Mouse (Mus musculus) thymus, adult 18-20 months (tissue): ENCODE measurements around the gene Lrrc29.
A peak's percentile ranks its signal among the peaks of the same experiment; 100 is the strongest.

Experiments used
- DNase-seq, 2 experiments: peaks; one replicate each; pipeline ENCODE4 v3.0.0; 2022; ENCODE audit warnings: mixed read lengths in 2 of 2

Lrrc29 gene

DNA sequence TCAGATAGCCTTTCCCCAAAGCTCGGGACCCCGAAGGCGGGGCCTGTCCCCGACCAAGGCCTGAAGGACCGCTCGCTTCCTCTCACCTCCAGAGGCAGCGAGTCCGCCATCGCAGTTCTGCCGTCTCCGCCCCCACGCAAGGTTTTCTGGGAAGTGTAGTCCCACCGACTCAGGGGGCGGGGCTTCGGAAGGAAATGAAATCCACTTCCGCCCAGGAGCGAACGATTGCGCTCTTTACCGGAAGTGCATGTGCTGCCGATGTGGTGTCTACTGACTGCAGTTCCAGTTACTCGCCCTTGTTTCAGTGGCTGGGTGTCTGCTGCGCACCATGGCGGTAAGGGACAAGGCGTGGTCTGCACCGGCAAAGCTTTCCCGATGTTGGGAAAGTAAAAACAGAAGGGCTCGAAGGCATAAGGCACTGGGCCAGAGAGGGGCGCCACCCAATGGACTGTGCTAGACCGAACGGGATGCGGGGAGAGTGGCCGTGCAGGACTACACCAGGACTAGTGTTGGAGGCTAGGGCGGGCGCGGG lies at the start of gene Lrrc29, which contains the start of gene Tmem208:
Lrrc29 (minus strand) TSS at position 138 of the 532 bp plus-strand sequence.
Tmem208 (plus strand) TSS at position 214 of the 532 bp plus-strand sequence.
- peak; percentile 96 to 97 for DNase-seq

GRCm38 (mm10) chr8:105374513-105374966 lies 48.5 kb upstream of the Lrrc29 start:
- no peak for DNase-seq

GRCm38 (mm10) chr8:105373032-105373431 lies 47.0 kb upstream of the Lrrc29 start, which contains the start of gene Plekhg4:
Plekhg4 (plus strand) TSS chr8:105373274.
- DNase-seq: no peak

DNA sequence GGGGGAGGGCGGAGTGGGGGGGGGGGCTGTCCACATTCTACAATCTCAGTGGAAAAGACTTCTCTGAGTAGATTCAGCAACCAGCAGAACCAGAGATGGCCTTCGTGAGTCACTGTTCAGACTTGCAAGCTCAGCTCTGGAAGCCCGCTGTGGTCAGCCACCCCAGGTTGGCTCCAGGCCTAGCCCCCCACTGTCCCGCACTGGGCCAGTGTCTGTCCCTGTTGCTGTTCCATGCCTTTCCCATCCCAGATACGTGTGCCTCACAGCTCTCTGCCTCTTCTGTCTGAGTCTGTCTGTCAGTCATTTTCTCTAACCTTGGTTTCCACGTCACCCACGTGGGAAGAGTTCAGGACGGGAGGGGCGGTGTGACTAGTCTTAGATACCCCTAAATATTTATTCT lies 46.4 kb upstream of the Lrrc29 start:
- no peak for DNase-seq

DNA sequence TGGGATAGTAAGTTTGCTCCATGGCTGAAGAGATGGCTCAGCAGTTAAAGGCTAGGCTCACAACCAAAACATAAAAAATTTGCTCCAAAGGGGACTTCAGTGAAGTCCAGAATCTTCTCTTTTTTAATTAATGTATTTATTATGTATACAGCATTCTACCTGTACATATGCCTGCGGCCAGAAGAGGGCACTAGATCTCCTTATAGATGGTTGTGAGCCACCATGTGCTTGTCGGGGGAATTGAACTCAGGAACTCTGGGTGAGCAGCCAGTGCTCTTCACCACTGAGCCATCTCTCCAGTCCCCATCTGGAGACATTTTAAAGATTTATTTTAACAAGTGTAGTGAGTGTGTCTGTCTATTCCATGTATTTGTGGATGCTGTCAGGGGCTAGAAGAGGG lies 41.0 kb upstream of the Lrrc29 start:
- DNase-seq: no peak

DNA sequence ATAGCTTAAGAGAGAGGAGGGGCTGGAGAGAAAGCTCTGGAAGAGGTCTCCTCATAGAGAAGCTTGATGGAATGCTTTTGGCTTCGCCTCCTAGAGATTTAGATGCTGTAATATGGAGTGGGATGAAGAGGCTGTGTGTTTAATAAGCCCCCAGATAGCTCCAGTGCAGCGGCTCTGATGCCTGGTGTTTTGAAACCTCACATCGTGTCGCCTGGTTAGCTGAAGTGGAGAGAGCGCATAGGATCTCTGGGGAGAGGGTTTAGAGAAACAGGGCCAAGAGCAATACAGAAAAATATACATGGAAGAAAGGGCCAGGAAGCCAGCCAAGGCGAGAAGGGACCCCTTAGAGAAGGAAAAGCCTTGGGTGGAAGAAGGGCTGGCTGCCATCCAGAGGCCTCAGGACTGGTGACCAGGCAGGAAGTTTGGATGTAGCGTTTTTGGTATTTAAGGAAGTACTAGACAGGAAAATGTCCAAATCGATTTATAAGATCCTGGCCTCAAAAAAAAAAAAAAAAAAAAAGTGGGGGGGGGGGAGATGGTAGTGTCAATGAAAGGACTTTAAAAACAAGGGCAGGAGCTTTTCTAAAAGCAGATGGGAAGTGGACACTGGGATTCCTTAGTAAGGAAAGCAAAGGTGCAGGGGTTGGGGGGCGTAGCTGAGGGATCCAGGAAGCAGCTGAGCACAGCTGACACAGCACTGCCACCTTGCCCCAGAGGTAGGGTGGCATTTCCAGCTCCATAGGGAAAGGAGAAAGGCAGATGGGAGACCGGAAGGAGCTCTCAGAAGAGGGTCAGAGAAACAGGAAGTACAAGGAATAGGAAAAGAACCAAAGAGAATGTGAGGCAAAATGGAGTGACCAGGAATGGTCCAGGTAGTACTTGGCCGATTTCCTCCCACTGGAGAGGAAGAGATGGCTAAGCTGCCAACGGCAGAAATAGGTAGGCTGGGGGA lies 35.9 kb upstream of the Lrrc29 start:
- DNase-seq: no peak

DNA sequence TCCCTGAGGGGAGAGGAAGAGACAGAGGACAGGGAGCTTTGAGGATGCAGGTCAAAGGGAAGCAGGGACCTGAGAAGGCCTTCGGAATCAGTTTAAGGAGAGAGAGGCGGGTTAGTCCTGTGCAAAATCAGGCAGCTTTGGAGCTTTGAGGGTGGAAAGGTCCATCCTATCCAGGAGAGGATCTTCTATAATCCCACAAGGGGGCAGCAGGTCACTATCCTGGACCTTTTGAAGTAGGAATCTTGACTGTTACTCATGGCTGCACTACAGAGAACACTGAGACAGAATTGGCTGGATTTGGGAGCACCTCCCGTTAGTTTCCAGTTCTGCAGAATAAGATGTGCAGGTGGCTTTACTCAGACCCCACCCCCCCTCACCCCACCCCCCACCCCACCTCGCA lies 33.6 kb upstream of the Lrrc29 start:
- DNase-seq: no peak

DNA sequence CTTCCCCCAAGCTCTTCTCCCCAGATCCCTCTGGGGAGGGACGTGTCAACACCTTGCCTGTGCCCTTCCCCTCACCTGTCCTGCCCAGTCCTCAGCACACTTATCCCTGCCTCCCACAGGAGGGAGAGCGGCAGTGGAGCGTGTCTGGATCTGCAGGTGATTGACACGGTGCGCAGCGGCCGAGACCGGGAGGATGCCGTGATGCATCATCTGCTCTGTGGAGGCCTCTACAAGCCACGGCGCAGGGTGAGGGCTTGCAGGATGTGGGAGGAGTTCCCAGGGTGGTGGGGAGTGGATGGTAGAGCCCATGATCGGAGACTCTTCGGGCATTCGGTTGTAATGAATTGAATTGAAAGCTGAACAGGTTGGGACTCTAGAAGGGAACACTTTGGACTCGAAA lies 33.1 kb upstream of the Lrrc29 start:
- DNase-seq: no peak

- DNase-seq: no peak
These were observed 30.6 kb upstream of the Lrrc29 start for GRCm38 (mm10) chr8:105356681-105357080.

GRCm38 (mm10) chr8:105355179-105356024 lies 29.3 kb upstream of the Lrrc29 start:
- DNase-seq: peak; percentile 39 to 59

DNA sequence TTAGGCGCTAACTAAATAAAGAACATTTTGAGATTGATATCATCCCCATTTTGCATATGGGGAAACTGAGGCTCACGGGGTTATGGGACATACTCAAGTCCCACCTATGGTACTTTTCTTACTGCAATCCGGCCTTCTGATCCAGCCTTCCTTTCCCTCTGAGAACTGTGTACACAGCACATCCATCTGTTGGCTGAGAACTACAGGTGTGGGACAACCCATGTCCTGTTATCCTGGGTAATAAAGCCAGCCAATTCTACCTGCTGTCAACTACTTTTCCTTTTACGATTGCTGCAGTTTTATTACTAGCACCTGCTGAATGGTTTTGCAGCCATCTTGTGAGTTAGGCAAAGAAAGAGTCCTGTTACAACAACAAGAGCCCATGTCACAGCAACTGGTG lies 28.5 kb upstream of the Lrrc29 start:
- no peak for DNase-seq

DNA sequence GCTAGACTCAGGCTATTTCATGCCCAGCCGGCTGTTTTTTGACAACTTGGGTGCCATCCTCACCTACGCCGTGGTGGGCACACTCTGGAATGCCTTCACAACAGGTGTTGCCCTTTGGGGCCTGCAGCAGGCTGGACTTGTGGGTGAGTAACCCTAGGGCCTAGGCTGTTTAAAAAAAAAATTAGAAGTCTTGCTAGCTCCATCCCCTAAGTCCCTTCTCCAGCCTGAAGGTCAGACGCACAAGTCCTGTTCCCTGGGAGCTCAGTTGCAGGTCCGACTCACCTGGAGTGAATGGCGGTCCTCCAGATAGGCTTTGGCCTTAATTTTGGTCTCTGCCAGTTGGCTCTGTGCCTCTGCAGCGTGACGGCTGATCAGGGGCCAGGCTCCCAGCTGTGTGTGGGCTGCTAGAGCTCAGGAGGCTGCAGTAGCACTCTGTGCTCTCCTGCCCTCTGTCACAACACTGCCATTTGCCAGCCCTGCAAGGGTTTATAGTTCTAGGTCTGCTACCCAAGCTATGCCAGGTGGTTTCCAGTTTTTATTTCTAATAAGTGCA lies 27.6 kb upstream of the Lrrc29 start:
- DNase-seq: no peak

DNA sequence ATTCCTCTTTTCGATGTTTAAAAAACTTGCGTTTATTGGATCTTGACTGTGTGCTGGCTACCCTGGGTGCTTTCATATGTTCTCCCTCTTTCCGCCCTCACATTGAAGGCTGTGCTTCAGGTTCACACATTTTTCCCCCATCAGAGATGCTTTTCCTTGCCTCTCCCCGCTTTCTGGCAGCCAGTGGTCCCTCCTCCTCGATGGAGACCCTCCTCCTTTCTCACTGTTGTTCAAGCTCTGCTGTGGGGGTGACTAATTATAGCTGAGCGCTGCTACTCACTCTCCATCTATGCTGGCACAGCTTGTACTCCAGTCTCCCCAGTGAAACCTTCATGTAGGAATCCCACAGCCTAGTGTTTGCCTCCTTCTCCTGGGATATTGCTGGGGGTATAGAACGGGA lies 24.1 kb upstream of the Lrrc29 start:
- DNase-seq: no peak

GRCm38 (mm10) chr8:105349096-105349771 lies 23.2 kb upstream of the Lrrc29 start:
- DNase-seq: no peak

GRCm38 (mm10) chr8:105348450-105349095 lies 22.5 kb upstream of the Lrrc29 start, which contains the start of gene Slc9a5:
Slc9a5 (plus strand) TSS chr8:105348843.
- DNase-seq: peak; percentile 63 to 67

GRCm38 (mm10) chr8:105347428-105348221 lies 21.5 kb upstream of the Lrrc29 start, which contains the start of gene Fhod1:
Fhod1 (minus strand) TSS chr8:105347953.
- peak; percentile 84 to 85 for DNase-seq

- DNase-seq: peak in 1 of 2 experiments; percentile 49
These were observed 20.7 kb upstream of the Lrrc29 start for GRCm38 (mm10) chr8:105346611-105347427.

DNA sequence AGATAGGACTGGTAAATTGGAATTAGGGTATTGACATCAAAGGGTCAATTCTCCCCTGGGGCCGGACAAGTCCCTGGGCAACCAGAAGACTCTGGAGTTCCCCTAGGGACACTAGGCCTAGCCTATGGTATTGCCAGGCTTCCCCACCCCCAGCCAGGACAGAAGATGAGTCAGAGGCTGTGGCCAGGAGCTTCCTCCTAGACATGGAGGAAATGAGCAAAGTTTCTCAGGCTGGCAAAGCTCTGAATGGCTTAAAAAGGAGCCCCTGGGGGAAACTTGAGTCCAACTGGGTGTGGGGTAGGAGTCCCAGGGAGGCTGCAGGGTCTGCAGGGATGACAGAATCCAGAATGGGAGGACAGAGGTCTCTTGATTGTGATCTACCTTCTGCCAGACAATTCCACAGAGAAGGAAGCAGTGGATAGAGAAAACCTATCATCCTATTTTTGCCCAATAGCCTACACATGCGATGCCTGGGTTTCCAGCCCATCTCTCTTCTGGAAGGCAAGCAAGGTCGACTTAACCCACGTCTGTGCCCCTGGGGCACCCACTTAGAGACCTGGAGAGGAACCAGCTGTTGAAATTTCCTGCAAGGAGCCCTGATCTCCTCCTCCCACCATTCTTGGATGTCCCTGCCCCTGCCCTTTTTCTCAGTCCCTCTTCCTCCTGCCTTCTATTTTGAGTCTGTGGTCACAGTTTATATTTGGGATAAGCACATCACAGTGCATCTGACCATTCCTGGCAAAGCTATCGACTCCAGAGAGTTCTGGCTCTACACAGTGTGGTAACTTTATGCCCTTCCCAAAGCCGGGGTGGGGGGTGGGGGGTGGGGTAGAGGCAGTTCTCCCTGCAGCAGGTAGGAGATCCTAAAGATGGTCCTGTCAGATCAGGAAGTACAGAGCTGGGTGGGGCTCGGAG lies 19.2 kb upstream of the Lrrc29 start:
- DNase-seq: no peak
